Mouse (Mus musculus) olfactory bulb, adult 2 months (tissue): ENCODE data around the gene Traip.

ENCODE experiments used
- CTCF ChIP-seq: fragments of 200-500 bp; IDR thresholded peaks from 2 replicates; pipeline ENCODE4 v1.5.1; 2012; ENCODE audit warnings: low read depth, mild to moderate bottlenecking, low read length, moderate library complexity; ENCODE audit not compliant: insufficient read depth
- POLR2A ChIP-seq: fragments of 200-500 bp; IDR thresholded peaks from 2 replicates; pipeline ENCODE4 v1.6.1; 2012; ENCODE audit warnings: mild to moderate bottlenecking, low read depth, low read length, moderate library complexity; ENCODE audit not compliant: insufficient read depth

- TF ChIP-seq POLR2A (no peak), CTCF (no peak)
Measured at GRCm38 (mm10) chr9:107981684-107982605, 32.0 kb downstream of the Traip start.
